25 mouse cellular contexts compared by ENCODE assay signal in the genomic region with DNA sequence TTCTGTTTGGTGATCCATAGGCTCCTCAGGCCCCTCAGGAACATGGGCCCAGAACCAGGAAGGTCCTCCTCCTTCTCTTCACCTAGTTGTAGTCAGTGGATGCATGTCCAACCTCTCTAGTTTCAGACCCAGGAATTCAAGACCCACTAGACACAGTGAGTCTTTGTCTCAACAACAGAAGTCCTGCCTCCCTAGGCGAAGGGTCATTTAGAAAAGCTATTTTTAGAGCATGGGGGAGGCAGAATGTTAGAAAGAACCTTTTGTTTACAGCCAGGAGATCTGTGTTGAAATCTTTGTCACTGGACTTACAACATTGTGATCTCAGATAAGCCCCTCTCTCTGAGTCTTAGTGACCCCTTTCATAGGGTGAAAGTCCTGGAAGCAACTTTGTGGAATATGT.
DNase-seq lines count a peak whose midpoint lies in the region; ATAC-seq and TF ChIP-seq lines count a peak whose summit lies in the region.
"Had no signal": no experiment of that assay in that cellular context is flagged by ENCODE, and none has a peak within 500 bp of the region (broad histone marks: within the 10 kb centered on the region; RNA-seq: fewer than 3 reads in every experiment).

No protein-coding gene starts in this region.

- peak overlapping the region; percentile 30 to 41; a peak in 2 of 4 replicates for H3K27ac ChIP-seq in heart, embryonic 14.5 days (replicated peaks in 1 of 2; ENCODE audit: control insufficient read depth in 1 of 2, insufficient read depth in 1 of 2, low read depth in 2 of 2, low read length in 2 of 2)
- H3K27ac ChIP-seq in heart, adult 2 months = no peak overlapping the region
- H3K27ac ChIP-seq in midbrain, embryonic 10.5 days (replicated peaks) = peak overlapping the region; percentile 55; the same call in 1 of the 2 replicates
- H3K27ac ChIP-seq in midbrain, embryonic 13.5 days = no peak overlapping the region
- peak overlapping the region; percentile 71; the same call in 1 of the 2 replicates for H3K27ac ChIP-seq in brown adipose tissue, adult 24 weeks (replicated peaks; ENCODE audit: low read depth, low read length)
- H3K27ac ChIP-seq: hindbrain, embryonic 14.5 days; limb, embryonic 15.5 days; macrophage; midbrain, embryonic 12.5 days; neural tube, embryonic 13.5 days; stomach, embryonic 15.5 days had no signal

- WGBS in heart, embryonic 14.5 days = 22% methylated on average over 1 of the region's 1 CpGs
- WGBS in heart, adult 2 months = 33% methylated on average over 1 of the region's 1 CpGs
- 62% methylated on average over 1 of the region's 1 CpGs for WGBS in midbrain, embryonic 10.5 days
- 43% methylated on average over 1 of the region's 1 CpGs for WGBS in midbrain, embryonic 13.5 days

- intact Hi-C loops in heart, adult 2 months (cut with DNase I) = no loop called here

- TF ChIP-seq CTCF in heart, adult 2 months (IDR thresholded peaks at IDR 0.05) = no peak

- H3K36me3 ChIP-seq in heart, embryonic 14.5 days (ENCODE audit: control insufficient read depth, insufficient read depth, low read length) = no peaks in the 10 kb centered on the region
- no peaks in the 10 kb centered on the region for H3K36me3 ChIP-seq in heart, adult 2 months (ENCODE audit: control insufficient read depth, insufficient read depth, low read length)
- H3K36me3 ChIP-seq in midbrain, embryonic 10.5 days = no peaks in the 10 kb centered on the region
- no peaks in the 10 kb centered on the region for H3K36me3 ChIP-seq in midbrain, embryonic 13.5 days
- H3K36me3 ChIP-seq: limb, embryonic 15.5 days; midbrain, embryonic 12.5 days; neural tube, embryonic 13.5 days; stomach, embryonic 15.5 days had no signal

- no peaks in the 10 kb centered on the region for H3K9me3 ChIP-seq in heart, embryonic 14.5 days (ENCODE audit: control insufficient read depth, low read length)
- no peaks in the 10 kb centered on the region for H3K9me3 ChIP-seq in midbrain, embryonic 10.5 days (replicated peaks)
- H3K9me3 ChIP-seq in midbrain, embryonic 13.5 days = no peaks in the 10 kb centered on the region
- H3K9me3 ChIP-seq: limb, embryonic 15.5 days; midbrain, embryonic 12.5 days; neural tube, embryonic 13.5 days; stomach, embryonic 15.5 days had no signal

- no peaks in the 10 kb centered on the region for H3K79me2 ChIP-seq in heart, adult 2 months (replicated peaks; ENCODE audit: control insufficient read depth, insufficient read depth, low read length)

- no peak for TF ChIP-seq POLR2A in heart, adult 2 months (IDR thresholded peaks at IDR 0.05; ENCODE audit: insufficient read depth, low read depth, low read length)

- DNase-seq in heart, adult 2 months = no peak
- no peak for DNase-seq in midbrain, embryonic 10.5 days (ENCODE audit: low spot score)
- DNase-seq in gastrocnemius, postnatal 4 days (ENCODE audit: low spot score in 2 of 2) = no peak
- DNase-seq in lung, postnatal 4 days = no peak
- DNase-seq: adrenal gland, postnatal 10 days; cerebellum, adult 9-11 months; gastrocnemius, postnatal 10 days; heart, adult 18-20 months; heart, postnatal 36 days; kidney, postnatal 36 days; spleen, adult 18-20 months; thymus, adult 18-20 months; thymus, postnatal 4 days had no signal

- no peaks in the 10 kb centered on the region for H3K27me3 ChIP-seq in heart, embryonic 14.5 days (ENCODE audit: control insufficient read depth, insufficient read depth, low read length)
- H3K27me3 ChIP-seq in heart, adult 2 months (ENCODE audit: control insufficient read depth, insufficient read depth, low read length) = no peaks in the 10 kb centered on the region
- H3K27me3 ChIP-seq in midbrain, embryonic 10.5 days (ENCODE audit: low read depth, poor library complexity, severe bottlenecking) = no peaks in the 10 kb centered on the region
- H3K27me3 ChIP-seq in midbrain, embryonic 13.5 days = no peaks in the 10 kb centered on the region
- H3K27me3 ChIP-seq: limb, embryonic 15.5 days; midbrain, embryonic 12.5 days; neural tube, embryonic 13.5 days; Patski; stomach, embryonic 15.5 days had no signal

- no peak overlapping the region for H3K4me3 ChIP-seq in heart, embryonic 14.5 days (ENCODE audit: control insufficient read depth in 1 of 2, insufficient read depth in 1 of 2, low read depth in 1 of 2, low read length in 2 of 2)
- no peak overlapping the region for H3K4me3 ChIP-seq in heart, adult 2 months
- no peak overlapping the region for H3K4me3 ChIP-seq in midbrain, embryonic 10.5 days
- no peak overlapping the region for H3K4me3 ChIP-seq in midbrain, embryonic 13.5 days (replicated peaks)
- H3K4me3 ChIP-seq in brown adipose tissue, adult 24 weeks (ENCODE audit: insufficient read depth, low read depth, low read length) = no peak overlapping the region
- H3K4me3 ChIP-seq: erythroblast, embryonic 14.5 days; limb, embryonic 15.5 days; midbrain, embryonic 12.5 days; neural tube, embryonic 13.5 days; stomach, embryonic 15.5 days had no signal

- peaks cover 5% of the 10 kb centered on the region in 2 experiments; a peak in 3 of 4 replicates for H3K4me1 ChIP-seq in heart, embryonic 14.5 days (ENCODE audit: control insufficient read depth in 2 of 2, insufficient read depth in 2 of 2, low read length in 2 of 2)
- H3K4me1 ChIP-seq in heart, adult 2 months (ENCODE audit: control insufficient read depth, insufficient read depth, low read length) = peaks cover 3% of the 10 kb centered on the region; the same call in 1 of the 2 replicates
- 0 out of 2 replicates have a peak, but pooled peaks cover 7% of the 10 kb centered on the region for H3K4me1 ChIP-seq in midbrain, embryonic 10.5 days
- no peaks in the 10 kb centered on the region for H3K4me1 ChIP-seq in midbrain, embryonic 13.5 days (replicated peaks)
- peaks cover 9% of the 10 kb centered on the region for H3K4me1 ChIP-seq in brown adipose tissue, adult 24 weeks (ENCODE audit: control insufficient read depth, insufficient read depth, insufficient read length, low read length)
- H3K4me1 ChIP-seq: limb, embryonic 15.5 days; midbrain, embryonic 12.5 days; neural tube, embryonic 13.5 days; stomach, embryonic 15.5 days had no signal

- H3K4me2 ChIP-seq in heart, embryonic 14.5 days (ENCODE audit: low read length) = no peak overlapping the region
- H3K4me2 ChIP-seq in midbrain, embryonic 13.5 days (replicated peaks) = no peak overlapping the region
- H3K4me2 ChIP-seq: hindbrain, embryonic 14.5 days; limb, embryonic 15.5 days; midbrain, embryonic 12.5 days; neural tube, embryonic 13.5 days; stomach, embryonic 15.5 days had no signal

- H3K9ac ChIP-seq in heart, embryonic 14.5 days (ENCODE audit: low read length) = no peak overlapping the region
- H3K9ac ChIP-seq in heart, adult 2 months (ENCODE audit: low read depth, low read length) = no peak overlapping the region
- no peak overlapping the region for H3K9ac ChIP-seq in midbrain, embryonic 13.5 days (replicated peaks)
- H3K9ac ChIP-seq: hindbrain, embryonic 14.5 days; limb, embryonic 15.5 days; midbrain, embryonic 12.5 days; neural tube, embryonic 13.5 days; stomach, embryonic 15.5 days had no signal

- ATAC-seq in heart, embryonic 14.5 days (ENCODE audit: insufficient number of reproducible peaks, insufficient read depth, low FRiP score, low read depth) = no peak
- no peak for ATAC-seq in midbrain, embryonic 13.5 days
- ATAC-seq: forebrain, embryonic 14.5 days; Patski had no signal

- TF ChIP-seq EP300 in heart, adult 2 months (IDR thresholded peaks at IDR 0.05; ENCODE audit: insufficient read depth, low read depth, low read length) = no peak

Comparison
In these comparisons a context has a peak if more than half of its experiments do, and no peak if none do; other contexts are left out.
1. H3K27ac ChIP-seq: peak in heart, embryonic 14.5 days (2 of 2), midbrain, embryonic 10.5 days (single experiment) and brown adipose tissue, adult 24 weeks (single experiment); none in heart, adult 2 months (single experiment) and midbrain, embryonic 13.5 days (single experiment).